Mouse (Mus musculus) R1 (cell line): ENCODE results near the gene Trmt10c.
"Not testable (repeated sequence)": the region's sequence is repeated elsewhere in the genome, so short reads cannot be mapped to it uniquely, and the experiment has no call there.

Source experiments
- DNase-seq: peaks from one replicate; pipeline ENCODE4 v3.0.0-alpha.2; 2018; ENCODE audit warnings: low read depth, low spot score

The Trmt10c gene

DNA sequence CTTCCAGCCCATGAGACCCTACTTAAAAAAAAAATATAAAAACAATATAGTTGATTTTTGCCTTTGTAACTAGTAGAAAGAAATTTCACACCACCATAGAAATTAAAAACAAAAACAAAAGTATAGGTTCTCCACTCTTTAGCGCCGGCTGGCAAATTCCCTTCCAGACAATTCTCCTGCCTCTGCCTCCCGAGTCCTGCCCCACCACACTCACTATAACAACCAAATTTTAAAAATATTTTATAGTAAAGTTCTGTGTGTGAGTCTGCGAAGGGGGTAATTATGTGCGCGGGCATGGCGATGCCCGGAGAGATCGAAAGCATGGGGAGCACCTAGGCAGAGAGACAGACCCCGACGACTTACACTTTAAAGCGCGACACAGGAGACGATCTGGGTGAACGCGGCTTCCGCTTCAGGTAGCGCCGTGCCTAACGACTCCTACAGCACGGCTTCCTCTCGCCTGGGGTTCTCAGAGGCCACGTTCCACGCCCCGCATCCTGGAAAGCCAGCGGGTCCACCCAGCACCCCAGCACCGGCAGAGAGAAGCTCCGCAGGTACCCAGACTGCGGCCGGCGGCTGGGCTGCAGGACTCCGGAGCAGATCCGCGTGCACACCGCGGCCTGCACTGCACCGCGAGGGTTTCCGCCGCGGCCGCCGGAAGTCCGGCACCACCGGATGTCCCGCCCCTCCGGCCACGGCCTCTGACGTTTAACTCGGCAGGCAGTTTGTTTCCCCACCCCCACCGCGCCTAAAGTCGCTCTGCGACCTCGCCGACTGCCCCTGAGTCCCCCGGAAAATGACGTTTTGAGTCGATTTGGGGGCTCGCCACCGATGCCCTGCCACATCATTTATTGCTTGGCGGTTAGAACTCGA, at the start of gene Trmt10c:
Trmt10c (minus strand) TSS at position 682 of the 873 bp plus-strand sequence.
- DNase-seq, result peak; percentile 94

DNA sequence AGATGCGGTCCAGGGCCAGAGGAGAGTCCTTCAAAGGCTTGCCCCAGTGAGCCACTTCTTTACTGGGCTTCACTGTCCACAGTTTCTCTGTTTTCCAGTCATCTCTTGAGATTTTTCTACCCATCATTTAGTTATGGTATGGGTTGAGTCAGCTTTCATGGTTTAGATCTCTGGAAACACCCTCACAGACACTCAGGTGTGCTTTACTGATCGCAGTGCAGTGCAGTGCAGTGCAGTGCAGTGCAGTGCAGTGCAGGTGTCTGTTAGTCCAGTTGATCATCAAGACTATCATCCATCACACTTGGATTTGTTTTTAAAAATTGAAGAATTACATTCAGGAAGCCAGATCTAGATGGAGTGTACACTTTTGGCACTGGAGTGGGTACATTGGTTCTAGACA, 48.7 kb upstream of the Trmt10c start:
- no peak for DNase-seq

DNA sequence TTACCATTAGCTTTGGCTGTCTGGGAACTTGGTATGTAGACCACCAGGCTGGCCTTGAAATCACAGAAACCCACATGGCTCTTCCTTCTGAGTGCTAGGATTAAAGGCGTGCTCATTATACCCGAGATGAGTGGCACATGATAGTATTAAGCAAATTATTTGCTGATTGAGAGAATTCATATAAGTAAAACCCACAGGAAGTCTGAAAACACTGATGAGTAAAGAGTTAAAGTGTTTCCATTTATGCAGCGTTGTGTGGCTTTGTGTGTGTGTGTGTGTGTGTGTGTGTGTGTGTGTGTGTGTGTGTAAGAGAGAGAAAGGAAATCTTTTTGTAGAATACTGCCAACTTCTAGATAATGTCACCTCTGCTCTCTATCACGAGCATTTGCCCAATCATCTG, 44.1 kb upstream of the Trmt10c start:
- DNase-seq, result no peak

DNA sequence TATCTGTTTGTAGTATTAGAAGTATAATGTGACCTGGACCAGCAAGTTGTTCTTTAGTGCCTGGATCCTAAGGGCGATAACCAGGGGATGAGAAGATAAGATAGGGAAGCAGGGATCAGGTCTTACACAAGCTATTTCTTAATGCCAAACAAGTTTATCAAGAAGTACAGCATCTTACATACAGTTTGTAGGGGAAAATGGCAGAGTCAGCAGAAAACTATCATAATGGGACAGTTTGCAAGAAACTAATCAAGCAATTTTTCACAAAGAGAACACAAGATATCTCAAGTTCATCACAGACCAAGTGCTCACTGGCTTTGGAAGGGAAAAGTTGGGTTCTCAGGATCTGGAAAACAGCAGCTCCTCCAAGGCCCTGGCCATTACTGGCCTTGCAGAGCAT, 41.8 kb upstream of the Trmt10c start:
- no peak for DNase-seq

DNA sequence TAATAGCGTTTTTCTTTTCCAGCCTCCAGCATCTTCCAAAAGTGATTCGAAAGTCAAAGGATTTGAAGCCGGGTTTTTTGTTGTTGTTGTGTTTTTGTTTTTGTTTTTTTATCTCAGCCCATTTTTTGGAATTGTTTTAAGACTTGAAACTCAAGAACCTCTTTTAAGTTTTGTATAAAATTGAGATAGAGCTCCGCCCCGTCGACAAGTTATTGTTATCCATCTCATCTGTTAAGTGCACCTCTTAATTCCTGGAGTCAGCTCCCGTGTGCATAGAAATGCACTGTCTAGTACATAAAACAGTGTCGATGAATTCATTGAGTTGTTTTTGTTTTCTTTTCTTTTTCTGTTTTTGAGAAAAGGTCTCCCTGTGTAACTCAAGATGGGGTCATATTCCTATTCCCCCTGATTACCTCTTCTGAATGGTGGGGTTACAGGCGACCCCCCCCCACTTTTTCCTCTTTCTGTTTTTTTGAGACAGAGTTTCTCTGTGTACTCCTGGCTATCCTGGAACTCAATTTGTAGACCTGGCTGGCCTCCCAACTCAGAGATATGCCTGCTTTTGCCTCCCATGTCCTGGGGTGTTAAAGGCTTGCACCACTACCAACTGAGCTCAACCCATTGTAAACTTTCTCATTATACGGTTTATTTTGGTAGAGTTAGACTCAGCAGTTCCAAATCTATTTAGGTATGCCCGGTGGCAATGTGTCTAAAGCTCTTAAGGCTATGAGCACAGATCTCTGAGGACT, 38.7 kb upstream of the Trmt10c start:
- no peak for DNase-seq

DNA sequence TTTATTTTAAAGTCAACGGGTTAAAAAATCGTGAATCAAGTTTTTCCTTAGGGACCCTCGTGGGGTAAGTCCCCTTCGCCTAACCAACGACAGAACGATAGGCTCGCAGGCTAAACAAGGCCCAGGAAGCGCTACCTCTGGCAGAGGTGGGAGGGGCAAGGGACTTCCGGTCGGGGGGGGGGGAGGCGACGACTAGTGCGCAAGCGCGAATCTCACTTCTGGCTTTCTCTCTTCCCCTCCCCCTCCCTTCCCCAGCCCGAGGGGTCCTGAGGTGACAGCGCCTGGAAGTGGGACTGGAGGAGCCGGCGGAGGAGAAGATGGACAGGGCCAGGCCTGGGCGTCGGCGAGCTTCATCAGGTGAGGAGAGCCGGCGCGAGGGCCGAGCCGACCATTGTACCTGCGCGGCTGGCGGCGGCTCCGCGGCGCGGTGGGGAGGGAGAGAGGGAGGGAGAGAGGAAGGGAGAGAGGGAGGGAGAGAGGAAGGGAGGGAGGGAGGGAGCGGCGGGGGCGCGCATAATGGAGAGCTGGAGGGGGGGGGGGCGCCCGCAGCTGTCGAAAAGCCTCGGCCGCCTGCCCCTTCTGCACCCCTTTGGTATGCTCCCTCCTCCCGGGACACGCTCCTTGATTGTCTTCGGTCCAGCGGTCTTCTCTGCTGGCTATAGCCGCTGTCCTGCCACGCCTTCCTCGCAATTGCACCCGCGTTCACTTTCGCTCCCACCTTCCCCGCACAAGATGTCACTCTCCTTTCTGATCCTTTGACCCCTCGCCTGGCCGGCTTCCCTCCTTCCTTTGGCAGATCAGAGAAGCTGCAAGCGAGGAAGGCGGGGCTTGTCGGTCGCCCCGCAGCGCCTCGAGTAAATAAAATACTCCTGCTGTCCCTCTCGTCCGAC, 37.8 kb upstream of the Trmt10c start:
- peak; percentile 94 for DNase-seq

DNA sequence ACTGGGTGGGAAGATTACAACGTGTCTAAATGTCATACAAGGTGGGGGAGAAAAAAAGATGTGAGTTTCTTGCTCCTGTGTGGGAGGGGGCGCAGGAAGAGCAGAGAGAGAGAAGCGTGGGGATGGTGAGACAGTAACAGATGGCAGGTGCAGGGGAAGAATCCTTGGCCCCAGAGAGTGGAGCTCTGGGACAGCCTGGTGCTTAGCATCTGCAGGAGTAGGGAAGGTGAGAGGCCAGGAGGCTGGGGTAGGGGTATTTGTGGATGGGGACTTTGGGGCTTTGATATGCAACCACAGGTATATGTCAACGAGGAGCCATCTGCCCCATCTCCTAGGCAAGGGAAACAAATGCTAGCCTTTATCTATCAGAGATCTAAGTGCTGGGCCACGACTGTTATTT, 36.9 kb upstream of the Trmt10c start:
- DNase-seq, result no peak

DNA sequence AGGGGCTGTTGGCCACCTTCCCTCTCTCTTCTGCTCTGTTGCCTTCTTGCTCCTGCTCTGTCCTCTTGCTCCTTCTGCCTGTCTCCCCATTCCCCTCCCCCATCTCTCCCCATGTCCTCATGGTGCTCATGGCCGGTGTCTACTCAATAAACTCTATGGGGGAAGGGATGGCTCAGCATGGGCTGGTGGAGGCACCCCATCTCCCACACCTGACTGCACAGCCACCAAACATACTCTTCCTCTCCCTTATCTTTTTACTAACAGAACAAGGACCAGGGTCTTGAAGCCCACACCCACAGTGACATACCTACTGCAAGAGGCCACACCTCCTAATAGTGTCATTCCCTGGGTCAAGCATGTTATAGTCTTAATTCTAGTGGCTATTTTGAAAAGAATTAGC, 36.5 kb upstream of the Trmt10c start:
- no peak for DNase-seq

DNA sequence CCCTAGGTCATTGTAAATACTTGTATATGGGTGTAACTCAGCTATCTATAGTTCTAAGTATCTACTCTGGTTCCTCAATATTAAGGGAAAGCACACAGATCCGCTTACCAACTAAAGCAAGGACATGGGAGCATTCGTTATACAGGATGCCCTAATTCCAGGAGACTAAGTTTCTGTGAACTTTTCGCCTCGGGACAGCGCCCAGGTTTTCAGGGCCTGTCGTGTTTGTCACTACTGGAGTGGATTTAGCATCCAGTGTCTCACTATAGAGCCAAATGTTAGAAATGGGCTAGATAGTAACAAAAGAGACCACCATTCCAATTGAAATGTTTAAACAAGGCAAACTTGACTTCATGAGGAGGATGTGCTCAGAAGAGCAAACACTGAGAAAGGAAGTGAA, 35.5 kb upstream of the Trmt10c start:
- not testable (repeated sequence) for DNase-seq

DNA sequence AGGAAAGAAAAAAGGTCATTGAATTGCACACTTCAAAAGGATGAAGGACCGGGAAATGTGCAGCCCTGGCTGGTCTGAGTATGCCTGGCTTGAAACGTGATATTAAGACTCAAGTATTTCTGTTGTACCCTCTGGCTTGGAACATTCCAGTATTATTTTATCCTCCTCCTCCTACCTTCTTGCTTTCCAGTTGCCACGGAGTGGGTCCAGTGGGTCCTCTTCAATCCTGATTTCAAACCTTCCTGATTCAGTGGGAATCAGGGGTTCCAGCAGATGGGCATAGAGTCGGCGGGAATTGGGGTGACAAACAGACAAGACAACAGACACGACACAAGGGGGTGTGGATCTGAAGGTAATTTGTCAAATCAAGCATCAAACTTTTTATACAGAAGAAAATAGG, 34.9 kb upstream of the Trmt10c start:
- DNase-seq, result no peak

DNA sequence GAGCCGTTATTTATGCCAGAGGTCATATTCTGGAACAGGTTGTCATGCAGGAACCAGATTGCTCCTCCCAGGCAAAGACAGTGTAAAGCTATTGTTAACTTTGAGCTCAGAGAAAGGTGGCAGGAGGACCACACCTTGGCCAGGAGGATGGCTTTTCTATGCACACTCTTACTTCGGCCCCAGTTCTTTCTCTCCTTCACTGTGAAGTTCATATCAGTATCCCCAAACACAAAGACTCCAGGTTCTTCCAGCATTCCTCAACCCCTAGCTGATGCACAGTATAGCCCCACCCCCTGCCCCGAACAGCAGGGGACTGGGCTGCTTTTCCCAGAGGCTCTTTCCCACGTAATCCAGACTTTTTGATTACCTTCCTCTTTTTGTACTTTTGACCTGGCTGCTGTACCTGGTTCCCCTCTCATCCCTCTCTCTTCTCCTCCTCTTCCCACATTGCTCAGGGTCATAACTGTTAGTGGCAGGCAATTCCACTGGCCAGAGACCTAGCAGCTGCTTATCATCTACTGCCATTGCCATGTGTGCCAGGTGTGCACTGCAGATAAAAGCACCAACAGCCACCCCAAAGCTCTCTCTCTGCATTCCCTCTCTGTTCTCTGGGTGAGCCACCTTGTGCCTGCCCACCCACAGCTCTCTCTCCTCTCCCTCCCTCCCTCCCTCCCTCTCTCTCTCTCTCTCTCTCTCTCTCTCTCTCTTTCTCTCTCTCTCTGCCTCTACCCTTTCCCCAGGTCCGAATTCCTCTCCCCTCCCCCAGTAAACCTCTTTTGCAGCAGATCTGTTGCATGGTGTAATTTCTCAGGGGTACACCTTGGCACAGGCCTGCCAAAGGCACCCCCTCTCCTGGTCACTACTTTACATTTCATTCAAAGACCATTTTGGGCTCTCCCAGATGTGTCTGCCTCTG, 34.0 kb upstream of the Trmt10c start:
- DNase-seq, result peak; percentile 57

DNA sequence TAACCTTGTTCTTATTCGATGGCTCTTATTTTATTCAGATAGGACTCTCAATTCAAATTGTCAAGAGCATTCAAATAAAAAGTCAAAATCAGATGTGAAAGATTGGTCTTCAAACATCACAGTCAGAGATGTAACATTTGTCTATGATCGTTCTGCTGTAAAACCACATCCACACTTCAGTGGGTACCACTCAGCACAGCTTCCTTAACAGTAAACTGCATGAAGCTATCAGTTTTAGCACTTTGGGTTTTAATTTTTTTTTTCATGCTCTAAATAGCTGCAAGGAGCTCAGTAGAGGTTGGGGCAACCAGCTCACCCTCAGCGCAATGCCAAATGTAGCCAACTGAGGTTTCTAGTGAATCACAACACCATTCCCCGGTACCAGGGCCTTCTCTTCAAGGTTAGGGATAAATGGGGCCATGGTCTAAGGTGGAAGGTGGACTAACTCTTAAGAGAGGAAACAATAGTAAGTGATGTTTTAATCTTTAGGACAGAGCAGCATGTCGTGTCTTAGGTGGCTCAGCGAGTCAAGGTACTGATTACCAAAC, 31.0 kb upstream of the Trmt10c start:
- DNase-seq, result no peak

DNA sequence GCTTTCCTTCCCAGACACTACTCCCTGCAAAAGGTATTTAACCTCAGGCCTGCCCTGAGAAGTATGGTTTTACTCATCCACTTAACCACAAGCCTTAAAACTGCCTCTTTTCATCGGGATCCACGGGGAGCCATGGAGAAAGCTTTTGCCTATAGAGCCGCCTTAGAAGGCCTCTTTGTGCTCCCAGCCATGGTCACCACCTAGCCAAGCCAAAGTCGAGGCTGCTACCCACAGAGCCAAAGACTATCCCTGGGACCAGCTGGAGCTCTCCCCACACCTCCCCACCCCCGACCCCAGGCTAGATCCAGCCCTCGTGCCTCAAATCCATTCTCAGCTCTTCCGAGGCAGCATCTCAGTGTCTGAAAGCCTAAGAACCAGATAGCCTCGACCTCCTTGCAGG, 28.5 kb upstream of the Trmt10c start:
- no peak for DNase-seq

DNA sequence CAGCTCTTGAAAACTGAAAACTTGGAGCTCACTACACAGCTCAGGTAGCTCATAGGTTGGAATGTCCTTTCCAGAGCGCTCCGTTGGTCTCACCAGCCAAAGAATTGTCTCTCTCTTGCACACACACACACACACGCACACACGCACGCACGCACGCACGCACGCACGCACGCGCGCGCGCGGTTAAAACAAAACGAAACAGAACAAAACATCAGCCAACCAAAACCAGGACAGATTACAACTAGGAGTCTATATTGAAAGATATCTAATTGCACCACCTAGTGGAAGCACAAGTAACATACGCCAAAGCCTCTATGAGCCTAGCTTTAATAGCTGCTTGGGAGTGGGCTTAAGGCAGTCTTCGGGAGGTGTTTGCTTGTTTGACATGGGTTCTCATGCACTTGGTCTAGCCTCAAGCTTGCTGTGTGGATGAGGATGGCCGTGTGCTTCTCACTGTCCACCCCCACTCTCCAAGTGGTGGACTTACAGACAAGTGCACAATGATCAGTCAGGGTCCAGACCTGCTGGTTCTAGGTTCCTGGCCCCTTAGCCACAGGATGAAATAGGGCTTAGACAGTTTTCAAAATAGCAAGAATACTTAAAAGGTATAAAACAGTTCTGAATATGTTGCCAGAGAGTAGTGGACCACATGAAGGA, 26.8 kb upstream of the Trmt10c start:
- peak; percentile 88 for DNase-seq

DNA sequence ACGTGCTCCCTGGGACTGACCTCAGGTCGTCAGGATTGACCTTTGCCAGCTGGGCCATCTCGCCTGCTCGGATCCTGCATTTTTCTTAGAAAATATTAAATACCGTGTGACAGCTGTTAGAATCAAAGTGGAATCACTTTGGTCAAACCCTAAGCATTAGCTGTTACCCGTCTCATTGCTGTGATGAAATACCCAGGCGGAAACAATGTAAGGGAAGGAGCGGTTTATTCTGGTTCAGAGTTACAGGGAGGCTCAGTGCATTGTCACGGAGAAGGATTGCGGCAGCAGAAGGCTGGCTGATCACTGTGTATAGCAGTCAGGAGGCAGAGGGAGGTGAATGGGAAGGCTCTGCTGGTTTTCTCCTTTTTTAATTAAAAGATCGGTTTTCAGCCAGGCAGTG, 25.4 kb upstream of the Trmt10c start:
- DNase-seq, result no peak

DNA sequence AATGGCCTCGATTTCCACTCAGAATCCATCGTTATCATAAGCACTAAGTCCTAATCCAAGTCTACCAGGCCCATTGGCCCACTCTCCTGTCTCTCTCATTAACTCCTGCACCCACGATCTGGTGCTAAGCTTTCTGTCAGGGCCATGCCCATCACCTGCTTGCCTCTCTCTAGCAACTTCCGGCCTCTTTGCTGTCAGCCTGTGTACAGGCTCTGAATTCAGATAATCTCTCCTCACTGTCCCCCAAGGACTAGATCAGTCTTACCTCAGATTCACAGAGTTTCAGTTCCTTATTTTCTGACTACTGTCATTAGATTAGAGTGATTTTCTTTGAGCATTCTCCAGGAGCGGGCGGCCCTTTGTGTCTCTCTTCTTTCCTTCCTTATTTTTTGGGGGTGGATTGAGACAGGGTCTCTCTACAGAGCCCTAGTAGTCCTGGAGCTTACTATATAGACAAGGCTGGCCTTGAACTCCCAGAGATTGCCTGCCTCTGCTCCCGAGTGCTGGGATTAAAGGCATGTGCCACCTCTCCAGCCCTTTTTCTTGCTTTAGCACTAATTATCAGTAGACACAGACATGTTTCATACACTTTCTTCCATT, 24.5 kb upstream of the Trmt10c start:
- no peak for DNase-seq

DNA sequence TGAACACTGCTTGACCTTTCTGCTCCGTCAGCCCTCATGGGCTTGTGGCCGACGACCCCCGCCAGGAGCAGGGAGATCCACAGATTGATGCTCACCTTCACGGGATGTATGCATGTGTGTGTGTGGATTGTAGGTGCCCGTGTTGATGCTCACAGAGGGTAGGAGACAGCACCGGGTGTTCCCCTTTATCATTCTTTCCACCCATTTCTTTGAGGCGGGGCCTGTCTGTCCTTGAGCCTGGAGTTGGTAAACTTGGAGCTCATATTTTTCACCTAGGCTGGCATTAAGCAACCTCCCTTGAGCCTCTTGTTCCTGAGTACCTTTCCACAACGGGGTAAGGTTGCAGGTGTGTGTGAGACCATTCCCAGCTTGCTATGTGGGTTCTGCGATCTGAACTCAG, 20.5 kb upstream of the Trmt10c start:
- no peak for DNase-seq

DNA sequence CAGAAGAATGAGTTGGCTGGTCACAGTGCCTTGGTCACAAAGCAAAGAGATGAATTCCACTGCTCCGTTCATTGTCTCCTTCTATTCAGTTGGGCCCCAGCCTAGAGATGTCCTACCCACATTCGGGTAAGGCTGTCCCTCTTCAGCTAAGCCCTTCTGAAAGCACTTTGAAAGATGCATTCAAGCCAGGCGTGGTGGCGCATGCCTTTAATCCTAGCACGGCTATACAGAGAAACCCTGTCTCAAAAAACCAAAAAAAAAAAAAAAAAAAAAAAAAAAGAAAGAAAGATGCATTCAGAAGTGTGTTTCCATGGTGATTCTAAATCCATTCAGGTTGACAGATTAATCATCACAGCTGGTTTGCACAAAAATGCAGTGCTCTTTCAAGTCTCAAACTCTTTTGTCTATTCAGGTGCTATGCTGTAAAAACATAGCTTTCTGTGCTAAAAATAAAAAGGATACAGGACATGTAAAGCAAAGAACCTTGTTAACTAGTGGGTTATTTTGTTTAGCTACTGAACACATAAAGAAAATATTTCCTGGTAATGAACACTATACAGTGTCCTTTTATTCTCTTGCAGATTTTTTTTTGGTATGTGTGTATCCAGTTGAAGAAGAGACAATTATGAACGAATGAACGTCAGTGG, 19.4 kb upstream of the Trmt10c start:
- DNase-seq, result no peak

DNA sequence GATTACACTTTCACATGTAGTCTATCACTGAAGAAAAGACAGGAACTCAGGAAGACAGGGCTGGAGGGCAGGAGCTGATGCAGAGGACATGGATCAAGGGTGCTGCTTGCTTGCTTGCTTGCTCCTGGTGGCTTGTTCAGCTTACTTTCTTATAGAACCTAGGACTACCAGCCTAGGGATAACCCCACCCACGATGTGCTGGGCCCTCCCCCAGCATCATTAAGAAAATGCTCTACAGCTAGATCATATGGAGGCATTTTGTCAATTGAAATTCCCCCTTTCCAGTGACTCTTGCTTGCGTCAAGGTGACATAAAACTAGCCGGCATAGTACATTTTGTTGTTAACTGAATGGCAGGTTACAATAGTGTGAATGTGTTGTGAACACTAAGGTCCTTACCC, 18.3 kb upstream of the Trmt10c start:
- DNase-seq, result no peak
